Mouse (Mus musculus) heart, postnatal 36 days (tissue): ENCODE data around the gene Krt33b. TPM values are rescaled to one million over a fixed set of nuclear protein-coding genes. Genes with fewer than 3 reads are reported as not detected.

ENCODE experiments used
- DNase-seq, 2 experiments: peaks; one replicate each; pipeline ENCODE4 v3.0.0; 2021 to 2022
- intact Hi-C: fragments of 180-260 bp; cut with DNase I; formaldehyde crosslinking; loops from one replicate; pipeline ENCODE4 v1.15.1; 2025
- total RNA-seq, 2 experiments: library from RNA; stranded (reverse); gene quantifications; 2 replicates each; pipeline ENCODE4 v1.2.3; 2021

Gene Krt33b
- total RNA-seq: not detected

- intact Hi-C loops: no loop called here
Observed at GRCm38 (mm10) chr11:100029768-100030167, at the start of gene Krt33b. Gene Krt33b (minus strand): TSS chr11:100029868.

GRCm38 (mm10) chr11:100073873-100074272, 44.2 kb upstream of the Krt33b start:
- DNase-seq: no peak
- intact Hi-C loops: no loop called here

More at GRCm38 (mm10) chr11:100029768-100030167, at the start of gene Krt33b:
- no peak for DNase-seq

GRCm38 (mm10) chr11:100067293-100068036, 37.8 kb upstream of the Krt33b start:
- intact Hi-C loops: loop anchor here (5.0 kb wide), 1 partner anchor 100 kb away; no protein-coding TSS in a partner anchor
- no peak for DNase-seq

- DNase-seq: no peak
- intact Hi-C loops: loop anchor here (5.0 kb wide), 1 partner anchor 101 kb away; no protein-coding TSS in a partner anchor
Observed at GRCm38 (mm10) chr11:100066236-100067010, 36.8 kb upstream of the Krt33b start.

GRCm38 (mm10) chr11:100058875-100059274, 29.2 kb upstream of the Krt33b start:
- intact Hi-C loops: no loop called here

GRCm38 (mm10) chr11:100055686-100056655, 26.3 kb upstream of the Krt33b start:
- intact Hi-C loops: no loop called here
- no peak for DNase-seq

More at GRCm38 (mm10) chr11:100058875-100059274, 29.2 kb upstream of the Krt33b start:
- no peak for DNase-seq

GRCm38 (mm10) chr11:100050451-100050850, 20.8 kb upstream of the Krt33b start, which contains the start of gene Krt31:
Gene Krt31 (minus strand): TSS chr11:100050551.
- intact Hi-C loops: no loop called here
- DNase-seq: no peak

GRCm38 (mm10) chr11:100047193-100047592, 17.5 kb upstream of the Krt33b start:
- DNase-seq: no peak
- intact Hi-C loops: no loop called here

- intact Hi-C loops: no loop called here
- no peak for DNase-seq
Observed at GRCm38 (mm10) chr11:100046303-100046866, 16.7 kb upstream of the Krt33b start.

GRCm38 (mm10) chr11:100041454-100041853, 11.8 kb upstream of the Krt33b start, which contains the start of gene Krt34:
Gene Krt34 (minus strand): TSS chr11:100041554.
- intact Hi-C loops: no loop called here
- DNase-seq: no peak

- intact Hi-C loops: no loop called here
- DNase-seq: no peak
Observed at GRCm38 (mm10) chr11:100021438-100021837, 8.2 kb downstream of the Krt33b start.

- DNase-seq: no peak
- intact Hi-C loops: no loop called here
Observed at GRCm38 (mm10) chr11:100019466-100019865, 10.2 kb downstream of the Krt33b start.

GRCm38 (mm10) chr11:100016112-100016511, 13.6 kb downstream of the Krt33b start, which contains the start of gene Krt33a:
Gene Krt33a (minus strand): TSS chr11:100016212.
- DNase-seq: no peak
- intact Hi-C loops: no loop called here

GRCm38 (mm10) chr11:100013691-100014171, 15.9 kb downstream of the Krt33b start:
- DNase-seq: no peak
- intact Hi-C loops: no loop called here

GRCm38 (mm10) chr11:100010682-100011081, 19.0 kb downstream of the Krt33b start:
- DNase-seq: no peak

GRCm38 (mm10) chr11:100008336-100008735, 21.3 kb downstream of the Krt33b start:
- DNase-seq: no peak
- intact Hi-C loops: loop anchor here (5.0 to 10.0 kb wide), 2 partner anchors 546 to 624 kb away; partner anchors contain the start of gene Krt10

More at GRCm38 (mm10) chr11:100010682-100011081, 19.0 kb downstream of the Krt33b start:
- intact Hi-C loops: no loop called here

GRCm38 (mm10) chr11:100006624-100007023, 23.0 kb downstream of the Krt33b start:
- DNase-seq: no peak
- intact Hi-C loops: loop anchor here (5.0 to 10.0 kb wide), 2 partner anchors 544 to 622 kb away; partner anchors contain the start of gene Krt10

GRCm38 (mm10) chr11:100005905-100006304, 23.8 kb downstream of the Krt33b start:
- intact Hi-C loops: loop anchor here (5.0 to 10.0 kb wide), 2 partner anchors 544 to 621 kb away; partner anchors contain the start of gene Krt10

GRCm38 (mm10) chr11:100004846-100005245, 24.8 kb downstream of the Krt33b start:
- intact Hi-C loops: loop anchor here (5.0 to 10.0 kb wide), 2 partner anchors 543 to 620 kb away; partner anchors contain the start of gene Krt10
- peak; percentile 10 to 18 for DNase-seq

More at GRCm38 (mm10) chr11:100005905-100006304, 23.8 kb downstream of the Krt33b start:
- no peak for DNase-seq
